Mouse (Mus musculus) erythroblast, embryonic 14.5 days (primary cell): Measurements from ENCODE around the gene Tut7.

Experiments used
- GATA1 ChIP-seq: IDR thresholded peaks from 2 replicates; pipeline ENCODE4 v1.6.1; 2012; ENCODE audit warnings: low read length, inconsistent platforms, mixed read lengths
- TAL1 ChIP-seq: IDR thresholded peaks from 3 replicates; pipeline ENCODE4 v1.6.1; 2012; ENCODE audit warnings: low read length, inconsistent platforms, mixed read lengths

DNA sequence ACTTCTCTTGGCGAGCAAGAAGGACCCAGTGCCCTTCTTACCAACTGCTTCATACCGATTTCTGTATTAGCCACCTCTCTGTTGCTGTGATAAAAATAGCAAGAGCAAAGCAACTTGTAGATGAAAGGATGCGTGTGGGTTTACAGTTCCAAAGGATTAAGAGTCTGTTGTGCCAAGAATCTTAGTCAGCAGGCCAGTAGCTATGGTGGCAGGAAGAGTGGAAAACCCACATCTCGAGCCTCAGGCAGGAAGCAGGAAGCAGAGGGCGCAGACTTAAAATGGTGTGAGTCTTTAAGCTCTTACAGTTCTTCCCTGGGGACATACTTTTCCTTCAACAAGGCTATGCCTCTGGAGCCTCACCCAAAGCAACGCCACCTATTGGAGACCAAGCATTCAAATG is 77.5 kb downstream of the Tut7 start:
- TF ChIP-seq TAL1 (no peak), GATA1 (no peak)
